Mouse (Mus musculus): ENCODE data around the gene Mfsd14a. TPM values are rescaled to one million over a fixed set of nuclear protein-coding genes. Genes with fewer than 3 reads are reported as not detected.

Mfsd14a gene
- polyA plus RNA-seq, 1 experiment from 2014 or later: 87.3 TPM

- Histone ChIP-seq H3K27me3 (replicated peaks) (no peaks in the 10 kb centered on the region), H3K4me3 (replicated peaks) (no peak overlapping the region), H3K4me2 (replicated peaks) (no peak overlapping the region), H3K9me3 (no peaks in the 10 kb centered on the region), H3K27ac (no peak overlapping the region), H3K4me1 (replicated peaks) (no peaks in the 10 kb centered on the region), H3K36me3 (peaks cover 26% of the 10 kb centered on the region), H3K9ac (no peak overlapping the region)
- no peak for ATAC-seq
- WGBS: 95% methylated on average over 9 of the region's 9 CpGs
Observed at GRCm38 (mm10) chr3:116582201-116582600, 80.3 kb downstream of the Mfsd14a start.

Other genes starting within 250 kb of the Mfsd14a start
- gene Cdc14a, start 238.6 kb downstream of the Mfsd14a start, polyA plus RNA-seq (2015; fragmentation: Nextera tagmentation; extraction: Ambion mirVana): 6.2 and 6.9 TPM in 2 replicates
- 64.2 and 68.9 TPM in 2 replicates for gene Rtca, start 154.5 kb downstream of the Mfsd14a start, polyA plus RNA-seq (2015; fragmentation: Nextera tagmentation; extraction: Ambion mirVana)
- 18.1 and 20.8 TPM in 2 replicates for gene Dbt, start 149.6 kb downstream of the Mfsd14a start, polyA plus RNA-seq (2015; fragmentation: Nextera tagmentation; extraction: Ambion mirVana)
- 3.5 and 3.6 TPM in 2 replicates for gene Lrrc39, start 99.7 kb downstream of the Mfsd14a start, polyA plus RNA-seq (2015; fragmentation: Nextera tagmentation; extraction: Ambion mirVana)
- gene Sass6, start 67.7 kb downstream of the Mfsd14a start, polyA plus RNA-seq (2015; fragmentation: Nextera tagmentation; extraction: Ambion mirVana): 18.0 and 20.1 TPM in 2 replicates
- gene Trmt13, start 48.1 kb downstream of the Mfsd14a start, polyA plus RNA-seq (2015; fragmentation: Nextera tagmentation; extraction: Ambion mirVana): 21.9 and 22.9 TPM in 2 replicates
- gene Gm43191, start 18.6 kb upstream of the Mfsd14a start, polyA plus RNA-seq (2015; fragmentation: Nextera tagmentation; extraction: Ambion mirVana): not detected in 2 replicates
- 18.5 and 19.4 TPM in 2 replicates for gene Slc35a3, start 50.2 kb upstream of the Mfsd14a start, polyA plus RNA-seq (2015; fragmentation: Nextera tagmentation; extraction: Ambion mirVana)
- 12.1 and 12.2 TPM in 2 replicates for gene Agl, start 145.5 kb upstream of the Mfsd14a start, polyA plus RNA-seq (2015; fragmentation: Nextera tagmentation; extraction: Ambion mirVana)
- gene Frrs1, start 196.8 kb upstream of the Mfsd14a start, polyA plus RNA-seq (2015; fragmentation: Nextera tagmentation; extraction: Ambion mirVana): 36.6 and 39.0 TPM in 2 replicates

Measured in intestine, embryonic 15.5 days (tissue).